Mouse (Mus musculus) spleen, adult 10 weeks (tissue): Measurements from ENCODE around the gene Fgf22. TPM values are rescaled to one million over a fixed set of nuclear protein-coding genes. Genes with fewer than 3 reads are reported as not detected.

Experiments used
- polyA plus RNA-seq: library from polyadenylated mRNA; stranded (reverse); fragments of 350-450 nt; fragmentation: Illumina TruSeq; extraction: RNeasy Lipid Tissue Mini Kit (QIAGEN cat#74804); gene quantifications from one replicate; pipeline ENCODE4 v1.2.3, GENCODE M21; 2015; ENCODE audit warnings: low replicate concordance; ENCODE audit not compliant: insufficient read depth

The Fgf22 gene
- polyA plus RNA-seq: not detected

DNA sequence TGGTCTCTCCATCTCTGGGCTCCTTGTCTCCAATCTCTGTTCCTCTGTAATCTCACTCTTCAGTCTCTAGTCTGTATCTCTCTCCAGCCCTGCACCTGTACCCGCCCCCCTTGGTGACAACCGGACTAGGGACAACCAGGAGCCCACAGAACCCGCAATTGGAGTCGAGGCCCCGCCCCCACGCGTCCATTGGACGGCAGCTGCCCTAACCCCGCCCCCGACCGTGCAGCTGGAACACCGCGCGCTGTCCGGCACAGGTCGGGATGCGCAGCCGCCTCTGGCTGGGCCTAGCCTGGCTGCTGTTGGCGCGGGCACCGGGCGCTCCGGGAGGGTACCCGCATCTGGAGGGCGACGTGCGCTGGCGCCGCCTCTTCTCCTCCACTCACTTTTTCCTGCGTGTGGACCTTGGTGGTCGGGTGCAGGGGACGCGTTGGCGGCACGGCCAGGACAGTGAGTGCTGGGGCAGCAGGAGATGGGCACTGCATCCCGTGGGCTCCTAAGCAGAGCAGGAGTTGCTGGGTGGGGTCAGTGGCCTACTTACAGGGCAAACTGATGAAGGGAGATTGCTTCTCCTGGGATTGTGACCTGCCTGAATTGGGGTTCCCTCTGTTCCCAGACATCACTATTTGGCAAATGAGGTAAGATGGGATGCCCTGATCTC is at the start of gene Fgf22:
TSS of gene Fgf22 (plus strand) at position 221 of the 661 bp plus-strand sequence.

DNA sequence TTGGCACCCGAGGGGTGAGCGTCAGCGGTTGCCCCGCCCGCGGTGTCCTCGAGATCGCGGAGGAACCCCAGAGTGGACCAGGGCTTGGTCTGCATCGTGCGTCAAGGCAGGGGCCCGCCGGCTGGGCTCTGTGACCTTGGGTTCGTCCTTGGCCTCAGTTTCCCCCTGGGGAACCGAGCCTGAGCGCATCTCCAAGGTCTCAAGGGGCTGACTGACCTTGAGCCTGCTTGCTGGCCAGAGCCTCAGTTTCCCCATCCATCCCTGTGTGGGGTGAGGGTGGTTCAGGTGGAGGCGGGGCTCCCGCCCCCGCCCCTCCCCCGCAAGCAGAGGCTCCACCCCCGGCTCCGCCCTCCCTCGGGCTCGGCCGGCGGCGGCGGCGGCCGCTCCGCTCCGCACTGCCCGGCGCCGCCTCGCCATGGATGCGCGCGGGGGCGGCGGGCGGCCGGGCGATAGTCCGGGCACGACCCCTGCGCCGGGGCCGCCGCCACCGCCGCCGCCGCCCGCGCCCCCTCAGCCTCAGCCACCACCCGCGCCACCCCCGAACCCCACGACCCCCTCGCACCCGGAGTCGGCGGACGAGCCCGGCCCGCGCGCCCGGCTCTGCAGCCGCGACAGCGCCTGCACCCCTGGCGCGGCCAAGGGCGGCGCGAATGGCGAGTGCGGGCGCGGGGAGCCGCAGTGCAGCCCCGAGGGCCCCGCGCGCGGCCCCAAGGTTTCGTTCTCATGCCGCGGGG is 38.5 kb upstream of the Fgf22 start, which contains the start of gene Hcn2:
TSS of gene Hcn2 (plus strand) at position 381 of the 734 bp plus-strand sequence.

DNA sequence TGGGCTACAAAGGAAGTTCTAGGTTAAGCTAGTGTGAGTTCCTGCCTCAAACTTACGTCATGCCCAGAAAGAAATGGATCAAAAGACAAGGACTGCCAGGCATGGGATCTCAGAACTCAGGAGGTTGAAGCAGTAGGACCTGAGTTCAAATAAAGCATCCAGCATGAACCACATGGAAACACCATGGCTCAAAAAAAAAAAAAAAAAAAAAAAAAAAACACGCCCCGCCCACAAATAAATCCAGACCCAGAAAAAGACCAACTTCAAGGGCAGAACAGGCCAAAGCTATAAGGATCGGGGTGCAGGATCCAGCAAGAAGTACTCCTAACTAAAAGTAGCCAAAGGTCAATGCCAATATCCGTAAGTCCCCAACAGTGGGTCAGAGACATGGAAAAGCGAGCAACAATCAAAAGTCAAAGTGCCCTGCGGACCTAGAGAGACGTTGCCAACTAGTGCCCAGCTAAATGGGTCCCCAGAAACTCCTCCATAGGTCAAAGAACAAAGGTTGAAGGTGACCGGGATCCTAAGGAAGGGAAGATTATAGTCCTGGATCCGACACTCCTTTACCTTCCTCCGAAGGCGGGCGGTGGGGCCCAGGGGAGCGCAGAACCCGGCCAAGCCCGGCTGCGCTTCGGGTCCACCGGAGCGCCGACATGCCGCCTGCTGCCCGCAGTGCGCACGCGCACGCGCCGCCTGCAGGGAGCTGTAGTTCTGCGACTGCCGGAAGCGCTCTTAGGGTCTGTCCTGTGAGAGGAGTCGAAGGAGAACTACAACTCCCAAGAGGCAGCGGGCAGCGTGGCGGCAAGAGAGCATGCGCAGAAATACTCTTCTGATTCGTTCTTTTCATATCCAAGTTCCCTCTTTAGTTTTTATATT is 8.7 kb upstream of the Fgf22 start, which contains the start of gene Polrmt:
TSS of gene Polrmt (minus strand) at position 684 of the 876 bp plus-strand sequence.

DNA sequence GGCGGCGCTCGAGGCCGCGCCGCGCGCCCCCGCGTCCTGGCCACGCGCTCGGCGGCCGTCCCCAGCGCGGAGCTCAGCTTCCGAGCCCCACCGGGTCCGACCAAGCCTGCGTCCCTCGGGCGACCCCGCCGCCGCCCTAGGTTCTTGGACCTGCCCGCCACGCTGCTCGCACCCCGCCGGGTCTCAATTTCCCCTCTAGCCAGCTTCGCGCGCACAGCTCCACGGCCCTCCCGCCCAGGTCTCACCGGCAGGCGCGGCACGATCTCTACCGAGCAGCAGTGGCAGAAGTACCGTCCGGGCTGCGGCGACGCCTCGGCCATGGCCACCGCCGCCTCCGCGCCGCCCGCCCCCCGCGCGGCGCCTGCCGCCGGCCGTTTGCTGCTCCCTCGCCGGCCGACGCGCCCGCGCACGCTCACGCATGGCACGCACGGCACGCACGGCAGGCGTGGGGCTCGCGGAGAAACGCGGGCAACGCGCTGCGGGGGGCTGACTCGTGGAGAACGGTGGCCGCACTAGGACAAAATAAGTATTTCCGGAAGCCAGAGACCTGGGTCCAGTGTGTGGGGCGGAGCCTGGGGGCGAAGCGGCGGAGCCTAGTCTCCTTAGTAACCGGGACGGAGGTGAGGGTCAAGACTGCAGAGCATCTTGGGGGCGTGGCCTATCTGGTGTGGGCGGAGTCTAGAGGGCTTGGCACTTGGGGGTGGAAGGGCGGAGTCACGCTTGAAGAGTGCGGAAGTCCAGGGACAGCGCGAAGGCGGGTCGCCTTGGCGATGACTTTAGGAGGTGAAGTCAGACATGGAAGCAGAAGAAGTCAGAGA is 11.8 kb downstream of the Fgf22 start, which contains the start of gene Rnf126:
TSS of gene Rnf126 (minus strand) at position 445 of the 818 bp plus-strand sequence.

DNA sequence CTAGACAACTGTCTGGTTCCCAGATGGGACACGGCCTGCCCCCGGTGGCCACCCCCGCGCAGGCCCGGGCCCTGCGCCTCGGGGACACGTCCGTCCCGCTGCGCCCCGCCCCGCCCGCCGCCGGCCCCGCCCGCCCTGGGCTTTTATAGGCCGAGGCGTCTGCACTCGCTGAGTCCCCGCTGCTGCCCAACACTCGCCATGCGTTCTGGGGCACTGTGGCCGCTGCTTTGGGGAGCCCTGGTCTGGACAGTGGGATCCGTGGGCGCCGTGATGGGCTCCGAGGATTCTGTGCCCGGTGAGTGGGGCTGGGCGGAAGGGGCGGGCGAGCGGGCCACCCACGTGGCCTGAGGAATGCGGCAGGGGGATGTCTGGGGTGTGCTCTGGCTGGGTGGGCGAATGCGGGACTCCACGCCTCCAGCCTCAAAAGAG is 22.2 kb downstream of the Fgf22 start, which contains the start of gene Fstl3:
TSS of gene Fstl3 (plus strand) at position 170 of the 429 bp plus-strand sequence.

DNA sequence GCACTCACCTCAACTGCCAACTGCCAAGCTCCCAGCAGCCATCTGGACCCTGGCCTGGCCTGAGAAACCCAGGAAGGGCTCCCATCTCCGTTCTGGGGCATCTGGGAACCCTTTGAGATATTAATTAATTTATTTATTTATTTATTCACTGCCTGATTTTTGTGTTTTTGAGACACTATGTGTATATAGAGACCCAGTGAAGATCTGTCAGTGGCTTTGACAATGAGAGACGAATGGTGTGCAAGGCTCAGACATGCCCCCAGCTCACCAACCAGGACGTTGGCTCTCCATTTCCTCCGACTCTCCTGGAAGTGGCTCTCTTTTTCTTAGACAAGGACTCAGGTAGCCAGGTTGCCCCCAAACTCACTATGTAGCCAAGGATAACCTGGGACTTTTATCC is 36.0 kb downstream of the Fgf22 start, which contains the start of gene Prss57:
TSS of gene Prss57 (minus strand) at position 101 of the 400 bp plus-strand sequence.

DNA sequence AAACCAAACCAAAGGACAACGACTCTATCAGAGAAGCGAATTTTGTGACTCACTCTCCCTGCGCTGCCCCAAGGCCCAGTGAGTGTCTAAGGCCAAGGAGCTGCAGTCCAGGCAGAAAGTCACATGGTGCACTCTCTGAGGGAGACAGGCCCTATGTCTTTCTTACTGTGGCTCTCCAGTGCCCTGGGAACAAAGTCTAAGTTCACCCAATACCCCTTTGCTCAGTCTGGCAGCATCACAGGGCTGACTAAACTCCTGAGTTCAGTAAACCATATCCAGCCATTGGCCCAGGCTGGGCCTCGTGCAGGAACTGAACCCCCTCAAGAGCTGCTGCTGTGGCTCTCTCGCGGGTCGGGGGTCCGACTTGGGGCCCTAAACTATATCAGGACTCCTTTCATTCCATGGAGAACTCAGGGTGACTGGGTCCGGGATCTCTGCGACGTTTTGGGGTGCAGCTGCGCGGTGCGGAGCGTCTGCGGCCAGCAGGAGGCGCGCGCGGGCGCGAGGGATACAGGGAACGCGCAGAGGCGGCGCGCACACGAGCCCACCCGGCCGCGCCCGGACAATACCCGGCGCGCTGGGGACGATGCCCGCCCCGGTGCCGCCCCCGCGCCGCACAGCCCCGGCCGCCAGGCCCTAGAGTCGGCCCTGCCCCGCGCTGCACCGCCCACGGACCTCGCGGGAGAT is 38.3 kb downstream of the Fgf22 start, which contains the start of gene Palm:
TSS of gene Palm (plus strand) at position 522 of the 687 bp plus-strand sequence.

Other genes with a start within 250 kb of the Fgf22 start
- 3.2 TPM for gene Plpp2, start 221.3 kb upstream of the Fgf22 start, polyA plus RNA-seq
- 11.8 TPM for gene Mier2, start 199.9 kb upstream of the Fgf22 start, polyA plus RNA-seq
- gene Theg, start 167.7 kb upstream of the Fgf22 start, polyA plus RNA-seq: not detected
- not detected for gene C2cd4c, start 141.1 kb upstream of the Fgf22 start, polyA plus RNA-seq
- gene Shc2, start 117.2 kb upstream of the Fgf22 start, polyA plus RNA-seq: 0.62 TPM
- gene Odf3l2, start 109.3 kb upstream of the Fgf22 start, polyA plus RNA-seq: not detected
- 8.2 TPM for gene Madcam1, start 90.5 kb upstream of the Fgf22 start, polyA plus RNA-seq
- gene Tpgs1, start 85.7 kb upstream of the Fgf22 start, polyA plus RNA-seq: 6.4 TPM
- gene Cdc34, start 72.9 kb upstream of the Fgf22 start, polyA plus RNA-seq: 43.0 TPM
- gene Gzmm, start 66.1 kb upstream of the Fgf22 start, polyA plus RNA-seq: 1.5 TPM
- 159 TPM for gene Bsg, start 50.6 kb upstream of the Fgf22 start, polyA plus RNA-seq
- not detected for gene Hcn2, start 38.4 kb upstream of the Fgf22 start, polyA plus RNA-seq
- 16.0 TPM for gene Polrmt, start 8.5 kb upstream of the Fgf22 start, polyA plus RNA-seq
- gene Rnf126, start 11.9 kb downstream of the Fgf22 start, polyA plus RNA-seq: 5.5 TPM
- 1.2 TPM for gene Fstl3, start 22.2 kb downstream of the Fgf22 start, polyA plus RNA-seq
- gene Prss57, start 35.9 kb downstream of the Fgf22 start, polyA plus RNA-seq: 0.25 TPM
- 3.1 TPM for gene Palm, start 38.5 kb downstream of the Fgf22 start, polyA plus RNA-seq
- gene Misp, start 65.9 kb downstream of the Fgf22 start, polyA plus RNA-seq: not detected
- 156 TPM for gene Ptbp1, start 99.4 kb downstream of the Fgf22 start, polyA plus RNA-seq
- gene Prtn3, start 119.4 kb downstream of the Fgf22 start, polyA plus RNA-seq: not detected
- 0.47 TPM for gene Plppr3, start 119.6 kb downstream of the Fgf22 start, polyA plus RNA-seq
- gene Elane, start 131.2 kb downstream of the Fgf22 start, polyA plus RNA-seq: 0.35 TPM
- gene Cfd, start 135.8 kb downstream of the Fgf22 start, polyA plus RNA-seq: 1.0 TPM
- 3.4 TPM for gene Med16, start 153.8 kb downstream of the Fgf22 start, polyA plus RNA-seq
- gene Gm26602, start 155.8 kb downstream of the Fgf22 start, polyA plus RNA-seq: not detected
- 0.33 TPM for gene Kiss1r, start 161.9 kb downstream of the Fgf22 start, polyA plus RNA-seq
- gene R3hdm4, start 166.1 kb downstream of the Fgf22 start, polyA plus RNA-seq: 52.3 TPM
- 8.9 TPM for gene Arid3a, start 172.0 kb downstream of the Fgf22 start, polyA plus RNA-seq
- gene Wdr18, start 205.1 kb downstream of the Fgf22 start, polyA plus RNA-seq: 10.6 TPM
- not detected for gene Grin3b, start 215.6 kb downstream of the Fgf22 start, polyA plus RNA-seq
- gene Tmem259, start 229.3 kb downstream of the Fgf22 start, polyA plus RNA-seq: 23.2 TPM
- 160 TPM for gene Cnn2, start 233.5 kb downstream of the Fgf22 start, polyA plus RNA-seq
- gene Abca7, start 241.4 kb downstream of the Fgf22 start, polyA plus RNA-seq: 10.9 TPM